Mouse (Mus musculus) cerebellum, postnatal 36 days (tissue): ENCODE measurements around the gene Nop53.

Experiments used
- DNase-seq, 2 experiments: peaks; one replicate each; pipeline ENCODE4 v3.0.0; 2021 to 2022; ENCODE audit warnings: mixed read lengths in 2 of 2

Gene Nop53

DNA sequence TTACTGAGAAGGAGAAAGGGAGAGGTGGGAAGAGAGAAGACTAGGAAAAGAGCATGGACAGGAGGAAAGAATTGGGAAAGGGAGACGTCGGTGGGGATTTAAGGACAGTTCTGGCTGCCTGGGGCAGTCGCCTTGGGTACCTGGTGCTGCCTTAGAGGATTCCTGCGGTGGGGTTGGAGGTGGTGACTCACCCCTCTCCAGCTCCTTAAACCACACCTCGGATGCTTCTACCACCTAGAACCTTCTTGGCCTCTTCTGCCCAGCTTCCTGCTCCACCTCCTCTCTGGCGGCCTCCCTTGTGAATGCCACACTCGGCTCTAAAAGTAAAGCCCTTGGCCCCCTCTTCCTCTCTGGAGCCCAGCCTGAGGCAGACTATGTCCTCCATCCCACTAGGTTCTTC, 9.6 kb upstream of the Nop53 start:
- no peak for DNase-seq

DNA sequence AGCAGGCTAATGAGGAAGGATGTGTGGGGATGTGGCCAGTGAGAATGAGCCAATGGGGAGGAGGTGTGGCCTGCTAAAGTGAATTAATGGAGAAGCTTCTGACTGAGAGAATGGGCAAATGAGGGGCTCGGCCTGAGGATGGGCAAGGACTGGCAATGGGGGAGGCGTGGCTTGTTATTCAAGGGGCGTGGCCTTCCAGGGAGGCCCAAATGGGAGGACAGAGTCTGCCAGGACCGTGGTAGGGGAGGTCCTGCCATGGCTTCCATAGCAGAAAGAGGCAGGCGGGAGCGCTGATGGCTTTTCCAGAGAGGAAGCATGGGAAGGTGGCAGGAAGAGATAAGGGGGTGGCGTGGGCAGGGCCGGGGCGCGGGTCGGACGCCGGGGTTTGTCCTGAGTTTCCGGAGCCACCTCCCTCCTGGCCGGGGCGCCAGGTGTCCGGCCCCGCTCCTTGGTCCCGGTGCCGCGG, 9.1 kb upstream of the Nop53 start:
- no peak for DNase-seq

DNA sequence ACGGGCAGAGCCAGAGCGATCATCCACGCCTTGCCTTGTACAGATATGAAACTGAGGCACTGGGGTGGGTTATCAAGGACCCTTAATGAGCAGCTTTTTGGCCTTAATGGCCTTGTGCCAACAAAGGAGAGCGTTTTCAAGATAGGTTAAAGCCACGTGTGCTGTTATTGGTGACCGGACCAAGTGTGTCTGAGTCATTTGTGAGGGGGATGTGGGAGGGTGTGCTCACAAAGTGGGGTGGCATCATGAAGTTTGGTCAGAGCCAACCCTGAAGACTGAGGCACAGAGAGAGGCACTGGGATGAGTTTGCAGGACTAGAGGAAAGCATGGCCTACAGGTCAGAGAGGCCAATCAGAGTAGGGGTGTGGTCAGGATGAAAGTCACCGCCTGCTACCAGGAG, 8.6 kb upstream of the Nop53 start:
- DNase-seq, result no peak

DNA sequence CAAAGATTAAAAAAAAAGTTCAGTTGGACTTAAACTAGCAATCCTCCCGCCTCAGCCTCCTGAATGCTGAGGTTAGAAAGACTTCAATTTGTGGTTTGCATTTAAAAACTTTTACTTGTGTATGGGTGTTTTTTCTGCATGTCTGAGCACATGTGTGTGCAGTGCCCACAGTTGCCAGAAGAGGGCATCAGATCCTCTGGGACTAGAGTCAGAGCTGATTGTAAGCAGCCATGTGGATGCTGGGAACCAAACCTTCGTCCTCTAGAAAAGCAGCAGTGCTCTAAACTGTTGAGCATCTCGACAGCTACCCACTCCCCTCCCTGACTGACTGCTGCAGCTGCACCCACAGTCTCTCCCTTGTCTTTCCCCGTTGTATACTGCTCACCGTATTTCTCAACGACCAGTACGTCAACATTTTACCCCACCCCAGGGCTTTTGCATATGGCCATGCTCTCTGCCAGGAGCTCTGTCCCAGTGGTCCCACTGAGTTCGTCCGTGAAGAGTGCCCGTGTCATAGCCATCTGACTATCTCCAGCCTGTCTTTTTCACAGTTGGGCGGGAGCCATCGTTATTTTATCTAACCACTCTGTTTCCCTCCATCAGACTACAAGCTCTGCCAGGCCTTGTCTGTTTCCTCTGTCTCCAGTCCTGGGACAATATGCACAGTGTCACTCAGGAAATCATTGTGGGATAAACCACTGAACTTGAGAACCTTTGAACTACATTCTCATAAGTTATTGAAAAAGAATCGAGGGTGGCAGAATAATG, 7.6 kb upstream of the Nop53 start:
- no peak for DNase-seq

DNA sequence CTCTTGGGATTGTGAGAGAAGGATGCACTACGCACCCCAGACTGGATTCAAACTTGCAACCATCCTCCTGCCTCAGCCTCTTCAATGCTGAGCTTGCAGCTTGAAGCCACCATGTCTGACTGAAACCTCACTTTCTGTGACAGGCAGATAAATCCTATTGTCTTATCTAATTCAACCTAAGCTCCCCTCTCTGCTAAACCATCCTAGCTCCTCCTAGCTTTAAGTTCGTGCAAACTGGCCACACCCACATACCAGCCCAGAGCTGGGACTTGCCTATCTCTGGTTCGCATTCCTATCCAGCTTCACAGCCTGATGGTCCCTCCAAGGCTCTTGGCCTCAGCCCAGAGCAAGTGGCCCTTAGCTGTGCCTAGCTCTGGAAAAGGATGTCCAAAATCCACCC, 6.5 kb upstream of the Nop53 start:
- DNase-seq, result no peak

DNA sequence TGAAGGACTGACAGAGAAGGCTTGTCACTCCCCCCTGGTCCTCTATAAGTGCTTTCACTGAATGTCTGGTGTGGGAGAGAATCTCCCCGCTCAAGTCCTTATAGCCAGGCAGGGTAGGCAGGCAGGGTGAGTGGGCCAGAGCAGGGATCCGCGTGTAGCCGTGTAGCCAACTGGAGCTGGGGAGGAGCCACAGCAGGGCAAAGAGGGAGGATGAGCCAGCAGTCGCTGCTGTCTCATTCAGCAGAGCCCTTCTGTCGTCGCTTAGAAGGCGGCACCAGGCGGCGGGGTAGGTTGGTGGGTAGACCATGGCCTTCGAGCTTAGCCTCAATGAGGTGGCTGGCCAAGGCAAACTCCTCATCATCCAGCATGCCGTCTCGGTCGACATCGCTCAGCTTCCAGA, 4.1 kb upstream of the Nop53 start:
- no peak for DNase-seq

DNA sequence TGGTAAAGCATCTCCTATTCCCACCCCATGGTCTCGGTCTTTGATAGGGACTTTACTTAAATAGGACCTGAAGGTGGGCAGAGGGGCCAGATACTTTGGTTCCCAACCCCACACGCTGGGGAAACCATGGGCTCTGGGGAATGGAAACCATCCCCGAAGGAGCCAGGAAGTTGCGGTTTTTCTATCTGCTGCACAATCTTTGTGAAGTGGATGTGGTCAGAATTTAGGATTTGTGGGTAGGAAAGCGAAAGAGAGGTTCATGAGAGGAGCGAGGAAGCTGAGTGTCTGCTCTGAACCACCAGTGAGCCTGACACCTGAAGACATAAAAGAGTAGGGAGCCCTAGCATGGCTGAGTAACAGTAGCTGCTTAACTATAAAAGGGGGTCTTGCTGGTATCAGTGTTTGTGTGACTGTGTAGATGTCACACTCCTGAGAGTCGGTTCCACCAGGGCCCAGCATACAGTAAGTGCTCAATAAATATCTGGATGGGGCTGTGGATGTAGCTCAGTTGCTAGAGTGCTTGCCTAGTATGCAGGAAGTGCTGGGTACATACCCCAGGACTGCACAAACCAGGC, 3.4 kb upstream of the Nop53 start:
- no peak for DNase-seq

DNA sequence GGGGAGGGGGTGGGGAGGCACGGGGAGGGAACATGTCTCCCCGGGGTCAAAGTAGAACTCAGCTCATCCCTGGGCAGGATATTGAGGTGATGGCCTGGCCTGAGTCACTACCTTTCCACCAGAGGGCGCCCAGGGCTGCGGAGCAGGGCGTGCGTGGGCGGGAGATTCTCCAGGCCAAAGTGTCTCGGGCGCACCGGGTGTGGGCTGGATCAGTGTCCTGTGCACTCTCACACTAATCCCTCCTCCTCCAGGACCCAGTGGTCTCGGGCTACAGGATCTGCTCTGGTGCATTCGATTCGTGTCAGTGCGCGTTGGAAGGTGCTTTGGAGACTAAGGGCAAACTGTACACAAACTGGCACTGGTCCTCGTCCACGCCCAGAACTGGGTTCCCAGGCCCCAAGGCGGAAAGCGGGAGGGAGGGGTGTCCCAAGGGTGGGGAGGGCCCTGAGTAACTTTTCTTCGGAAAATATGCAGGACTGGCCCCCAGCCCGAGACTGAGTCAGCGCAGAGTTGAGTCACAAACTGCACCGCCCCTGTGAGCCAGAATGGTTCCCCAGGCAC, 2.6 kb upstream of the Nop53 start:
- DNase-seq, result peak; percentile 87 to 88

DNA sequence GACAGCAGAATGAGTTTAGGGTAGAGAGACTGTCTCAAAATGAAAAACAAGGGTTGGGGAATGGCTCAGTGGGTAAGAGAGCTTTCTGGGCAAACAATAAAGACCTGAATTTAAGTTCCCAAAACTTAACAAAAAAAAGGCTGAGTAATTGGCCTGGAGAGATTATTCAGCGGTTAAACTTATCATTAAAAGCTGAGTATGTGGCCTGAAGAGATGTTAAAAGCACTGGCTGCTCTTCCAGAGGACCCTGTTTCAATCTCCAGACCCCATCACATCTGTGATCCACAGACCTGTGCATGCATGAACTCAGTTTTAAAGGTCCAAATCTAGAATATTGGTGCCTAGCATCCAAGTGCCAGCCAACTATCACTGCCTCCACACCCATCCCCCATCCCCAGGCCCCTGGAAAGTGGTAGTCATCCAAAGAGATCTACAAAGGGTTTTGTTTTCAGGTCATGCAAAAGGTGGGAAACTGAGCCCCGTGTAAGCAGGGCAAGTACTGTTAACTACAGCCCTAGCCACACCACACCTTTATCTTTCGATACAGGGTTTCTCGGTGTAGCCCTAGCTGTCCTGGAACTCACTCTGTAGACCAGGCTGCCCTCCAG, 1.9 kb upstream of the Nop53 start:
- no peak for DNase-seq

DNA sequence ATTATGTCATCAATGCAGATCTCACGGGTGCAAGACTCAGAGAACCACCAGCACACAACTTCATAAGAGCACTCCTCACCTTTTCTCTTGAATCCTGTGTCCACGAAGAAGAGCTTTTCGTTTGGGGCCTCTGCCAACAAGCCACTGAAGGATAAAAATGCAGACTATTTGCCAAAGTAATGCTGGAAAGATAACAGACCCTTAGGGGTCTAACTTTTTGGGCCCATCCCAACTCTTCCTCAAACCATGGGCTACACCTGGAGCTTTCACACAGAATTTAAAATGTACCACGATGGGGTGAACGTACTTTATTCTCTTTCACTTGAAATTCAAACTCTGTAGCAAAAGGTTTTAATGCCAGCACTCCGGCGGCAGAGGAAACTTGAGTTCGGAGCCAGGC, 663 bp downstream of the Nop53 start:
- DNase-seq, result no peak

DNA sequence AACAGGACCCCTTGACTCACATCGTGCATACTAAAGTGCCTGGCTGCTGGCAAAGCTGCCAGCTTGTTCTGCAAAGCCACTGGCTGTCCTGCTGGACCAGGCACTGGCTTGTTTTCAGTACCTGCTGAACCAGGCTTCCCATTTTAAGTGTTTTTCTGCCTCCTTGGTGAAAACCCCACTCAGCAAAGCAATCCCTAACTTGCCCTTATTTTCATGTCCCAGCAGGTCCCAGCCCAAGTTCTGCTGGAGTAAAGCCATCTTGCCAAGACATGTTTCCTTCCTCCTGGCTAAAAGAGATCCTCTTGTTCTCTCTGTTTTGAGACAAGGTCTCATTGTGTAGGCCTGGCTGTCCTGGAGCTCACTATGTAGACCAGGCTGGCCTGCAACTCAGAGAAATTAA, 1.6 kb downstream of the Nop53 start:
- DNase-seq, result no peak

DNA sequence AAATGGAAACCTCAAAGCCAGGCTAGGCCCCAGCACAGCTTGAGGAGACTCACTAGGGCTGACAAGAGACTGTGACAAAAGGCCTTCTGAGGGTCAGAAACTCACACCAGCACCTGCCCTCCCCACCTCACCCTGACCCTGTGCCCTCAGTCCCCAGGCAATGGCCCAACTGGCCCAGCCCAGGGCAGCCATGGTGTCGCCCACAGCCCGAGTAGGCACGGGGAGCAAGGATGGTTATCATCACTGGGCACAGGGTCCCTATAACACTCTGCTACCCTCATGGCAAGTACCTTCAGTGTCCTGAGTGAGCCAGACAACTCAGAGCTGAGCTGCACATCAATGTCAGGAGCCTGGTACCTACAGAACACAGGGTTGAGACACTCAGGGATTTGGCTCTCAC, 7.3 kb downstream of the Nop53 start:
- no peak for DNase-seq

DNA sequence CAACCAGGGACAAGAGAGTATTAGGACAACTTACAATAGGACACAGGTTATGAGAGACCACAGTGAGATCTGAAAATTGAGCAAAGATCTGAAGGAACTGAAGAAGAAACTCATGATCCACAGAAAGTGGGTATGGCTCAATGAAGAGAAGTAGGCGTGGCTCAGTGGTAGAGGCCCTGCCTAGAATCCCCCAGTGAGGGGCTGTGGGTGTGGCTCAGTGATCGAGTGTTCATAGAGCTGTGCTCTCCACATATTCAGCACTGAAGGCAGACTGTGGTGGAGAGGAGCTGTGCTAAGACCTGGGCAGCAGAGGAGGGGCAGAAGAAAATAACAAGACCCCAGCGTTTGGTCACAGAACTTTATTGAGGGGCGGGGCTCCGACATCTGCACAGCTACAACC, 8.4 kb downstream of the Nop53 start:
- DNase-seq, result no peak

DNA sequence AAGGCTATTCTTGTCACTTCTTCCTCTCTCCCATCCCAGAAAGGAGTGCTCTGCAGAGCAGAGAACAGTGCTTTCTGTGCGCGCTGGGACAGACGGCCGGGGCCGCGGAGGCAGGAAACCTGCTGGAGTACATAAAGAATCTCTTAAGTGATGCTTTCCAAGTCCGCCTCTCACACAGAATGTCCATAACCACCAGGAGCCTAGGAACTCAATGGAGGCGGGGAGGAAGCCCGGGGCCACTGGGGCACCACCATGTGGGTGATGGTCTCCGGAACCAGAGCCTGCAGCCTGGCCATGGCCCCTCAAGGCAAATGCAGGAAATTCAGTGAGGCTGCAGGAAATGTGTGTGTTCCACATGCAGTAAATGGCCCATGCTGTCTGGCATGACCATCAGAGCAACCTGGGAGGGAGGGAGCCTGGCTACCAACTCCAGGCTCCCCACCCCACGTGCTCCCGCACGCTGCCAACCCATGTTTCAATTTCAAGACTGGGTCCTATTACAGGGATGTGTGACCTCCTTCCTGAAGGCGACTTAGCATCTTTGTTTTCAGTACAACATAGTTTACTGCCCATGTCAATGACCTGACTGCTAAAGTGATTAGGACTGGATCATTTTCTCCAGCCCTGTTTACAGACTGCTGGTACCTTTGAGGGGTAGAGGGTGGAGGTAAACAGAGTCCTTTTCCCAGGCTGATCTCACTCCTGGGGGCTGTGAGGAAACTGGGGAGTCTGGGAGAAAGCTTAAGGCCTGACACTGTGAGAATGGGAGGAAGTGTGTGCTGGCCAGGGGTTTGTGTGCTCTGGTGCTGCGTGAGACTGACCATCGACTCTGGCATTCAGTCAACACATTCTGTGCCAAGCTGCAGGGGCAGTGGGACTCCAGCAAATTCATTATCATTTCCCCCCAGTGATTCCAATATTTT, 12.2 kb downstream of the Nop53 start:
- DNase-seq, result no peak

DNA sequence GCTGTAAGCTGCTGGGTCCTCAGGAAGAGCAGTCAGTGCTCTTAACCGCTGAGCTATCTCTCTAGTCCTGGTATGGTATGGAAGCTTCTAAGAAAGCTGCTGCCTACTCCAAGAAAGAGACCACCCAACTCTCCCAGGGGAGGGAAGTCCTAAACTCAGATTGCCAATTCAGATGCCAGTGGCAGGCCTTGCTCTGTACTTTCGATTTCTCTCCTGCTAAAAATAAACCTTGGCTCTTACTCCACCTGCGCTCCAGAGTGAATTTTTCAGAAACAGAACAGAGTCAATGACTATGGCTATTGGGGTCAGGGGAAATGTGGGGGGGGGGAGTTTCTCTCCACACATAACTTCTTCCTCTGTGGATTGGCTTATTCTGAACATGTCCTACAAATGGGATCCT, 14.2 kb downstream of the Nop53 start:
- no peak for DNase-seq

DNA sequence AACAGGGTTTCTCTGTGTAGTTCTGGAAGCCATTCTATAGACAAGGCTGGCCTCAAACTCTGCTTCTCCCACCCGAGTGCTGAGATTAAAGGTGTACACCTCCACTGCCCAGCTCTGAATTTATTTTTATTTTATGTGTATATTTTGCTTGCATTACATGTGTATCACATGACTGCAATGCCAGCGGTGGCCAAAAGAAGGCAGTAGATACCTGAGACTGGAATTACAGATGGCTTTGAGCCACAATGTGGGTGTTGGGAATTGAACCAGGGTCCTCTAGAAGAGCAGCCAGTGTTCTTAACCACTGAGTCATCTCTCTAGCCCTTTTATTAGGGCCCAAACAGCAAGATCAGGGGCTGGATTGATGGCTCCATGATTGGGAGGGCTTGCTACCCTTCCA, 15.3 kb downstream of the Nop53 start:
- no peak for DNase-seq

DNA sequence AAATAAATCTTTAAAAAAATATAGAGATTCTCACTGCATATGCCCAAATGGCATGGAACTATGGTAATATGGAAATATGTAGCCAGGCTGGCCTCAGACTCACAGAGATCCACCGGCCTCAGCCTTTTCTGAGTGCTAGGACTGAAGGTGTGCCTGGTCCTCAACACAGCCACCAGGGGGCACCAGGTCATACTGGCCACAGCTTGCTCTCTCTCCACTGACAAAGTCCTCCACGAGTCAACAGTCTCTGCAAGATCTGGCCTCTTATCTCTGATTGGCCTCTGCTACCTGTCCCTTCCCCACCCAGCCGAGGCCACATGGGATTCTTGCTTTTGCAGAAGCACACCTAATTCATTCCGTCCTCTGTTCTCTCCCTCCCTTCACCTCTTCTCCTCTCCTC, 16.0 kb downstream of the Nop53 start:
- peak; percentile 49 to 62 for DNase-seq

DNA sequence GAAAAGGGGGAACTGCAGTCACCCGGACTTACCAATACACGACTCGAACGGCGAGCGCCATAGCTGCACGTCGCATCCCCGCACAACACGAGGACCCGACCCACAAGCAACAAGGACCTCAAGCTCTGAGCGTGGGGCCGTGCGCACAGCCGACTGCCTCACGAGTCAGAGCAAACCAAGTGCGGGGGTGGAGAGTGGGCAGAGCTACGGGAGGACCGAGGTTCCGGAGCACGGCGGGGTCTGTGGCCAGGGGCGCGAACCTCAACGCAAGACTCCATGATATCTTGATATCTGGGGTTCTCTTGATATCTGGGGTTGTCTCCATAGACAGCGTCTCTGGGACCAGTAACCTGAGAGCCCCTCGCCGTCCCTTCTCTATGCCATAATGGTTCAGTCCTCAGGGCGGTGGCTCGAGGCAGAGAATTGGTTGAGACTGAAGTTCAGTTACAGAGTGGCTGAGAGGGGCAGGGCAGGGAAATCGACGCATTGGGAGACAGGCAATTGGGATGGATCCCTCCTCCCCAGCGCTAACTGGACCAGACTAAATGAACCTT, 23.6 kb downstream of the Nop53 start, which contains the start of gene Selenow:
Gene Selenow (minus strand): TSS at position 183 of the 554 bp plus-strand sequence.
- DNase-seq, result peak; percentile 92 to 93

DNA sequence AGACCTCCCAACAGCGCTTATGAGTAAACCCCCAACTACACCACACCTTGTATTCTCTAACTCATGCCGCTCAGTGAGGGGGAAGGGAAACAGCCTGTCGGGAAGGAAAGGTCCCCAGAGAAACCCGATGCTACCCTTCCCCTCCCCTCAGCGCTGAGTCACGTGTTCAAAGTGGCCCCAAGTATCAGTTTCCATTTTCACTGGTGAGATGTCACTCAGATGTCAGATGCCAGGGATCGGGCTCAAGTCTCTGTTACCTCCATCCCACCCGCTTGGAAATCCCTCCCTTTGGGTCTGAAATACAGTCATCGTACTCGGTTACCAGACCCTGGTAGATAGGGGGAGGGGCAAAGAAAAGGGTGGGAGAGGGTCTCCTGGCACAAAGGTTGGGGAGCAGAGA, 24.1 kb downstream of the Nop53 start:
- DNase-seq, result peak in 1 of 2 experiments; percentile 16

DNA sequence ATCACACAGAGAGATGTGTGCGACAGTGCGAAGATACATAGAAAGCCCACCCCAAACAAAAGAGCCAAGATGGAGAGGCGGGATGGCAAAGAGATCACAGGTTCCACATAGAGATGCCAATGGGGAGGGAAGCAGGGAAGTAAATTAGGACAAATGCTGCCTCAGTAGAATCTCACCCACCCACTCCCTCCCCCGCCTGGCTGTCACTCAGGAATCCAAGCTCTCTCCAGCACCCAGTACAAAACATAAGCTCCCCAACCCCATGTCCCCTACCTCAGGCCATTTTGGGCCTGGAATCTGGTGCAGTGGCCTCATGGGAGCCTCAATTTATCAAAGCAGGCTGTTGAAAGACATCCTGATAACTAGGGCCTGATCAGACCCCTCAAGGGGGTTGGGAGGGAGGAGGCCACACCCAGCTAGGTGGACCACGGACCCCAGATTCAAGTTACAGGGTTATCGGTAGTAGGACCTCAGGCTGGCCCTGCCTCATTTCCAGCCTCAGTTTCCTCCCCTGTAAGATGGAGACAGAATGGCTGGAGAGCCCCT, 25.2 kb downstream of the Nop53 start:
- DNase-seq, result no peak

DNA sequence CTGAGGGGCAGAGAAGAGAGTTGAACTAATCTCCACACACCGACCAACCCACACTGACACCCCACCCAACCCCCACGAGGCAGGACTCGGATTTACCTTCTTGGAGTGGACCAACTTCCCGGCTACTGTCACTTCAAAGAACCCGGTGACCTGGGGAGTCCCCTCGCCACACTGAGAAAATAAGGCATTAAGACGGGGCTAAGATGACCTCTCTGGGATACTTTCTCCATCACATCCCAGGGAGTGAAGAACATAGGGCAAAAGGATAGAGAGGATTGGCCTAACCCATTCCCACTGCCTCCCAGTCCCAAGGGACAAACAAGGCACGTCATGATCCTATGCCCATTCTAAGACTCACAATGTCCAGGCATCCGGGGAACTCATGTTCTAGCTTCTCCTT, 25.9 kb downstream of the Nop53 start:
- no peak for DNase-seq

DNA sequence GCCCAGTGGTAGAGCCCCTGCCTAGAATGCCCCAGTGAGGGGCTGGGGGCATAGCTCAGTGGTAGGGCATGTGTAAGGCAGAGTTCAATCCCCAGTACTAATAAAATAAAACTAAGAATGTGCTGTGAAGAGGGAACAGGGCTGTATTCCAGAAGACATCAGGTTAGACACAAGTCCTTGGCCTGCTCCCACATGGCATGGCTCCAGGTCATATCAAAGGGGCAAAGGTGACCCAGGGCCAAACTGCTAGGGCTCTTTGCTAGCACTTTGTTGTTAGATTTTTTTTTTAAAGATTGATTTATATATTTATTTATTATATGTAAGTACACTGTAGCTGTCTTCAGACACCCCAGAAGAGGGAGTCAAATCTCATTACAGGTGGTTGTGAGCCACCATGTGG, 27.5 kb downstream of the Nop53 start:
- no peak for DNase-seq
